Mouse (Mus musculus): Measurements from ENCODE around the gene Pus7l.

Pus7l gene

DNA sequence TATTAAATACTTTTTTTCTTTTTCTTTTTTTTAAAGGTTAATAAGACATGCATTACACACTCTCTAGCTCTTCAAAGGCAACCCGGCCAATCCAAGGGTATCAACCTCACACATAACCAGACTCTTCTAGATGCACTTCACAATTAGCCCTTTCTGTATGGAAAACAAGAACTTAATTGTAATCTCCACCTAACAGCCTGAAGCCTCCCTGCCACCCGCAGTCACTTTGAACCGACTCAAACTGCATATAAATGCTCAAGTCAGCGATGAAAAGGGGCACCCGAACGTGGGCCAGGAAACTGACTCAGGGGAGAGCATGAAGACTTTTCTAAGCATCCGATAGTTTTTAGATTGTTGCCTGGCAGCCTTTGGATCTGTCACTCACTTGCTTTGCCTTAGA lies 66.1 kb downstream of the Pus7l start:
- no peak for DNase-seq (ENCODE audit: low spot score)

GRCm38 (mm10) chr15:94475975-94476374 lies 67.4 kb downstream of the Pus7l start:
- no peak for DNase-seq (ENCODE audit: low spot score)

Data from MN1 (cell line).